Mouse (Mus musculus): ENCODE measurements at regions not wholly inside any gene's neighbourhood (a gene's known extent, or its start where the extent isn't known, plus 50 kb on each side); places are given as distances from the start of the nearest gene placed in this dataset.

GRCm38 (mm10) chr4:79291091-79291490, 1079.3 kb upstream of the Ptprd start:
- no peak for TF ChIP-seq ZC3H11A (IDR thresholded peaks at IDR 0.05; ENCODE audit: borderline replicate concordance, low read depth, low read length)
- TF ChIP-seq MAFK (IDR thresholded peaks at IDR 0.05; ENCODE audit: insufficient read depth, low read depth, low read length) = no peak

All from ES-E14 (cell line).